18 mouse cellular contexts compared by ENCODE assay signal in the genomic region with DNA sequence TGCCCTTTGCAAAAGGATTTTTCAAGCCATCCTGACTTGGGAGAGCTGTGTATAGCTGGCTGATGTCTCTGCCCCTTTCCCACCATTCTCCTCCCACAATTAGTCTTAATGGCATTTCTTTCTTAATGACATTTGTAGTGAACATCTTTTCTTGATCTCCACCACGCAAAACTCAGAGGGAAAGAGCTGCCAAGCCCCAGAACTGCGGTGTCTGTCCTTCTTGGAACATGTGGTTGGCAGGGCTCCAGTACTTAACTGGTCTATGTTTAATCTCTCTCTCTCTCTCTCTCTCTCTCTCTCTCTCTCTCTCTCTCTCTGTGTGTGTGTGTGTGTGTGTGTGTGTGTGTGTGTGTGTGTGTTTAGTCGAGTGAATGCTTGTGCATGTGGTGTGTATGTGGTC.
A peak's percentile ranks its signal among the peaks of the same experiment; 100 is the strongest.
DNase-seq lines count a peak whose midpoint lies in the region; ATAC-seq and TF ChIP-seq lines count a peak whose summit lies in the region.
"Had no signal": no experiment of that assay in that cellular context is flagged by ENCODE, and none has a peak within 500 bp of the region (broad histone marks: within the 10 kb centered on the region; RNA-seq: fewer than 3 reads in every experiment).

No protein-coding gene starts in this region.

- no peaks in the 10 kb centered on the region for H3K9me3 ChIP-seq in heart, embryonic 13.5 days
- no peaks in the 10 kb centered on the region for H3K9me3 ChIP-seq in heart, embryonic 10.5 days
- H3K9me3 ChIP-seq in hindbrain, embryonic 13.5 days = no peaks in the 10 kb centered on the region
- H3K9me3 ChIP-seq: embryonic facial prominence, embryonic 15.5 days; forebrain, embryonic 12.5 days; liver, embryonic 12.5 days had no signal

- no peak for ATAC-seq in heart, embryonic 13.5 days (ENCODE audit: extremely low read depth, insufficient number of reproducible peaks, low FRiP score, low TSS enrichment)
- ATAC-seq in hindbrain, embryonic 13.5 days (ENCODE audit: low FRiP score) = no peak
- ATAC-seq in granulocyte monocyte progenitor cell, adult 5-6 weeks (replicated peaks; ENCODE audit: poor library complexity, severe bottlenecking) = no peak
- ATAC-seq: liver, embryonic 12.5 days had no signal

- no peak overlapping the region for H3K4me3 ChIP-seq in heart, embryonic 13.5 days
- no peak overlapping the region for H3K4me3 ChIP-seq in heart, embryonic 10.5 days
- H3K4me3 ChIP-seq in hindbrain, embryonic 13.5 days = no peak overlapping the region
- H3K4me3 ChIP-seq in thymus, adult 2 months (ENCODE audit: control insufficient read depth, insufficient read depth, low read length) = no peak overlapping the region
- H3K4me3 ChIP-seq: embryonic facial prominence, embryonic 15.5 days; forebrain, embryonic 12.5 days; gastrocnemius, adult 2 months; liver, embryonic 12.5 days had no signal

- no peak overlapping the region for H3K27ac ChIP-seq in heart, embryonic 13.5 days (replicated peaks)
- H3K27ac ChIP-seq in heart, embryonic 10.5 days = no peak overlapping the region
- peak overlapping the region; percentile 74 for H3K27ac ChIP-seq in hindbrain, embryonic 13.5 days
- no peak overlapping the region for H3K27ac ChIP-seq in thymus, adult 2 months (ENCODE audit: control insufficient read depth, insufficient read depth, low read length)
- H3K27ac ChIP-seq: embryonic facial prominence, embryonic 15.5 days; forebrain, embryonic 12.5 days; gastrocnemius, adult 2 months; liver, embryonic 12.5 days had no signal

- H3K4me1 ChIP-seq in heart, embryonic 13.5 days = peaks cover 26% of the 10 kb centered on the region
- H3K4me1 ChIP-seq in heart, embryonic 10.5 days = peaks cover 3% of the 10 kb centered on the region; the same call in 1 of the 2 replicates
- H3K4me1 ChIP-seq in hindbrain, embryonic 13.5 days (replicated peaks) = peaks cover 27% of the 10 kb centered on the region
- no peaks in the 10 kb centered on the region for H3K4me1 ChIP-seq in thymus, adult 2 months (replicated peaks; ENCODE audit: control insufficient read depth, insufficient read depth, low read length)

- no peak for TF ChIP-seq CTCF in thymus, adult 2 months (IDR thresholded peaks at IDR 0.05; ENCODE audit: borderline replicate concordance, control insufficient read depth, extremely low read depth, insufficient read depth, low read length, poor library complexity)

- 0 out of 2 replicates have a peak overlapping the region, but pooled peaks have one; percentile 5 for H3K9ac ChIP-seq in heart, embryonic 13.5 days
- H3K9ac ChIP-seq in hindbrain, embryonic 13.5 days = no peak overlapping the region
- H3K9ac ChIP-seq: embryonic facial prominence, embryonic 15.5 days; forebrain, embryonic 12.5 days; liver, embryonic 12.5 days had no signal

- H3K36me3 ChIP-seq in heart, embryonic 13.5 days = peaks cover 7% of the 10 kb centered on the region
- H3K36me3 ChIP-seq in heart, embryonic 10.5 days = peaks cover 17% of the 10 kb centered on the region; the same call in 1 of the 2 replicates
- H3K36me3 ChIP-seq in hindbrain, embryonic 13.5 days = peaks cover 21% of the 10 kb centered on the region
- H3K36me3 ChIP-seq in thymus, adult 2 months (ENCODE audit: control insufficient read depth, insufficient read depth, low read length) = peaks cover 42% of the 10 kb centered on the region
- H3K36me3 ChIP-seq: embryonic facial prominence, embryonic 15.5 days; G1E had no signal

- 0 out of 2 replicates have a peak, but pooled peaks cover 2% of the 10 kb centered on the region for H3K27me3 ChIP-seq in heart, embryonic 13.5 days (replicated peaks)
- H3K27me3 ChIP-seq in heart, embryonic 10.5 days (ENCODE audit: insufficient read depth, poor library complexity, severe bottlenecking) = no peaks in the 10 kb centered on the region
- H3K27me3 ChIP-seq in hindbrain, embryonic 13.5 days = no peaks in the 10 kb centered on the region
- H3K27me3 ChIP-seq in thymus, adult 2 months (ENCODE audit: control insufficient read depth, insufficient read depth, low read length) = no peaks in the 10 kb centered on the region
- H3K27me3 ChIP-seq: embryonic facial prominence, embryonic 15.5 days; forebrain, embryonic 12.5 days; liver, embryonic 12.5 days had no signal

- 54% methylated on average over 3 of the region's 3 CpGs for WGBS in heart, embryonic 13.5 days
- 76% methylated on average over 3 of the region's 3 CpGs for WGBS in heart, embryonic 10.5 days
- 69% methylated on average over 3 of the region's 3 CpGs for WGBS in hindbrain, embryonic 13.5 days
- 90% methylated on average over 3 of the region's 3 CpGs for WGBS in thymus, adult 2 months

- TF ChIP-seq POLR2A in thymus, adult 2 months (IDR thresholded peaks at IDR 0.05; ENCODE audit: control insufficient read depth, extremely low read depth, insufficient read depth, low read length, poor library complexity) = no peak

- H3K4me2 ChIP-seq in heart, embryonic 13.5 days = no peak overlapping the region
- no peak overlapping the region for H3K4me2 ChIP-seq in hindbrain, embryonic 13.5 days
- H3K4me2 ChIP-seq: embryonic facial prominence, embryonic 15.5 days; forebrain, embryonic 12.5 days; liver, embryonic 12.5 days had no signal

- DNase-seq in heart, embryonic 10.5 days (ENCODE audit: low spot score) = no peak
- peak; percentile 34 to 45 for DNase-seq in kidney, postnatal 36 days
- no peak for DNase-seq in kidney, adult 8-10 months
- DNase-seq in MN1 (ENCODE audit: low spot score) = peak; percentile 70
- no peak for DNase-seq in thymus, adult 2 months
- DNase-seq: cerebellum, adult 18-20 months; gastrocnemius, adult 2 months; kidney, adult 11 months; left cerebral cortex, postnatal 4 days; lung, postnatal 14 days; right cerebral cortex, postnatal 4 days had no signal

Comparison
In these comparisons a context has a peak if more than half of its experiments do, and no peak if none do; other contexts are left out.
1. DNase-seq: peak in kidney, postnatal 36 days (2 of 2) and MN1 (single experiment); none in heart, embryonic 10.5 days (single experiment), kidney, adult 8-10 months (0 of 2) and thymus, adult 2 months (single experiment).